Mouse (Mus musculus) lung, postnatal 0 days (tissue): ENCODE data around the gene Tbrg4. TPM values are rescaled to one million over a fixed set of nuclear protein-coding genes. Genes with fewer than 3 reads are reported as not detected.

Source experiments
- ATAC-seq: fragments of 200-750 bp; cut with Nextera tagmentation; 2 replicates; pipeline ENCODE4 v1.8.0; 2017; ENCODE audit warnings: moderate library complexity
- DNase-seq: peaks from one replicate; pipeline ENCODE4 v3.0.0-alpha.2; 2016; ENCODE audit warnings: low spot score
- H3K27ac ChIP-seq: fragments of 300-500 bp; sonication (generic); 2 replicates; pipeline ENCODE4 v1.5.1; 2014; ENCODE audit warnings: antibody characterized with exemption, mild to moderate bottlenecking, low read length, mixed read lengths
- H3K27me3 ChIP-seq: fragments of 300-500 bp; sonication (generic); replicated peaks from 2 replicates; pipeline ENCODE4 v1.6.1; 2014; ENCODE audit warnings: low read length, mixed read lengths; ENCODE audit not compliant: insufficient read depth
- H3K36me3 ChIP-seq: fragments of 300-500 bp; sonication (generic); 2 replicates; pipeline ENCODE4 v1.6.1; 2014; ENCODE audit warnings: low read length, mixed read lengths; ENCODE audit not compliant: insufficient read depth
- H3K4me1 ChIP-seq: fragments of 300-500 bp; sonication (generic); 2 replicates; pipeline ENCODE4 v1.6.1; 2014; ENCODE audit warnings: antibody characterized with exemption, low read depth, low read length, mixed read lengths; ENCODE audit not compliant: insufficient read depth
- H3K4me2 ChIP-seq: fragments of 300-500 bp; sonication (generic); replicated peaks from 2 replicates; pipeline ENCODE4 v1.6.1; 2014; ENCODE audit warnings: low read depth, mild to moderate bottlenecking, low read length, moderate library complexity, mixed read lengths
- H3K4me3 ChIP-seq: fragments of 300-500 bp; sonication (generic); 2 replicates; pipeline ENCODE4 v1.5.1; 2014; ENCODE audit warnings: low read depth, low read length
- H3K9ac ChIP-seq: fragments of 300-500 bp; sonication (generic); replicated peaks from 2 replicates; pipeline ENCODE4 v1.6.1; 2014; ENCODE audit warnings: low read depth, mild to moderate bottlenecking
- H3K9me3 ChIP-seq: fragments of 300-500 bp; sonication (generic); 2 replicates; pipeline ENCODE4 v1.6.1; 2016; ENCODE audit warnings: low read length, mixed read lengths
- CTCF ChIP-seq: IDR thresholded peaks from 2 replicates; pipeline ENCODE4 v1.5.1; 2016; ENCODE audit warnings: antibody characterized with exemption, mild to moderate bottlenecking
- EP300 ChIP-seq: IDR thresholded peaks from 2 replicates; pipeline ENCODE4 v1.6.1; 2016; ENCODE audit warnings: antibody characterized with exemption, mild to moderate bottlenecking, control low read depth
- WGBS: fragments of 180-500 bp; shearing (Covaris S2); extraction: QIAGEN DNeasy Blood & Tissue Kit; methylation state at CpG from one replicate; pipeline ENCODE4 v1.1.7; 2014; 5-methylcytosine and 5-hydroxymethylcytosine counted together
- polyA plus RNA-seq: library from polyadenylated mRNA; unstranded; fragments of >200 nt; fragmentation: Nextera tagmentation; extraction: Ambion mirVana; gene quantifications from 2 replicates; pipeline ENCODE4 v1.2.1, GENCODE M21; 2015

Tbrg4 gene
- polyA plus RNA-seq = 10.8 and 10.9 TPM in 2 replicates

- no peaks in the 10 kb centered on the region for H3K9me3 ChIP-seq
Measured at GRCm38 (mm10) chr11:6625478-6626387, at the start of gene Tbrg4. Tbrg4 (minus strand) TSS chr11:6626067.

DNA sequence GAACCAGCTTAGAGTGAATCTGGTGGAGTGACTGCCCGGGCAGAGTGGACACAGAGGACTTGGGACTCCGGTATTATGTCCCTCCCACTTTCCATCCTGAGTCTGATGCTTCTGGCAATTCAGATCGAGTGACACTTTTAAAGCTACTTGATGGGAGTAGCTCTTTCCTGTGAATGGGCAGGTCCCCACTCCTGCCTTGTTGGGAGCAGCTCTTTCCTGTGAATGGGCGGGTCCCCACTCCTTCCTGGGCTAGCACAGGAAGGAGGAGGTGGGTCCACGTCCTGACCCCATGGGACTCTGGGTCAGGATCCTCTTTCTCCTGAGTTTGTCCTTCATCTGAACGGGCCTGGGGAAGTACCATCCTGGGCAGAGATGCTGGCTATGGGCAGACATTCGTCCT lies 49.5 kb upstream of the Tbrg4 start:
- ATAC-seq = peak; percentile 82
- WGBS = 27% methylated on average over 6 of the region's 7 CpGs
- Histone ChIP-seq H3K9me3 (no peaks in the 10 kb centered on the region), H3K9ac (no peak overlapping the region), H3K4me1 (no peaks in the 10 kb centered on the region), H3K4me2 (no peak overlapping the region), H3K27ac (no peak overlapping the region), H3K27me3 (no peaks in the 10 kb centered on the region), H3K36me3 (no peaks in the 10 kb centered on the region), H3K4me3 (no peak overlapping the region)
- DNase-seq = peak; percentile 60
- TF ChIP-seq CTCF (no peak), EP300 (peak; percentile 82)

More at GRCm38 (mm10) chr11:6625478-6626387, at the start of gene Tbrg4:
- Histone ChIP-seq H3K27ac (peak within 1 kb of the TSS; percentile 94), H3K4me2 (peak within 1 kb of the TSS; percentile 69), H3K9ac (peak within 1 kb of the TSS; percentile 73), H3K27me3 (no peaks in the 10 kb centered on the region), H3K36me3 (peaks cover 4% of the 10 kb centered on the region), H3K4me3 (peak within 1 kb of the TSS; percentile 70), H3K4me1 (peaks cover 9% of the 10 kb centered on the region; the same call in 1 of the 2 replicates)
- ATAC-seq (peak; percentile 98), DNase-seq (peak; percentile 97)
- TF ChIP-seq CTCF (no peak), EP300 (peak; percentile 35; the same call in 1 of the 2 replicates)
- WGBS = under 1% methylated on average over 66 of the region's 66 CpGs

DNA sequence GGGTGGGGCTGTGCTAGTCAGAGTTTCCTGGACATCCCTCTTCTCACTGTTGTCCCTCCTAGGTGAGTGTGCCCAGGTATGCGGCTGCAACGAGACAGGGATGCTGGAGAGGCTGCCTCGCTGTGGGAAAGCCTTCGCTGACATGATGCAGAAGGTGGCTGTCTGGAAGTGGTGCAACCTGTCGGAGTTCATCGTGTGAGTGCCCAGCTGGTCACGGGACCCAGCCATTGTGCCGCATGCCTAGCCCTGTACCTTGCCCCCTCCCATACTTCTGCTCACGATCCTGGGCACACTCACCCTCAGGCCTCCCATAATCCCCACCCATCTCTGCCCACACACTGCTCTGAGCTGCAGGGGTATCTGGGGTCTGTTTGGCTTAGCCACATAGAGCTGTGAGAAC lies 48.8 kb upstream of the Tbrg4 start:
- H3K4me2 ChIP-seq = no peak overlapping the region
- no peaks in the 10 kb centered on the region for H3K4me1 ChIP-seq
- H3K36me3 ChIP-seq = no peaks in the 10 kb centered on the region
- H3K27me3 ChIP-seq = no peaks in the 10 kb centered on the region
- 79% methylated on average over 9 of the region's 9 CpGs for WGBS
- no peak overlapping the region for H3K4me3 ChIP-seq
- ATAC-seq = no peak
- no peak overlapping the region for H3K27ac ChIP-seq
- H3K9me3 ChIP-seq = no peaks in the 10 kb centered on the region
- TF ChIP-seq CTCF (no peak), EP300 (no peak)
- no peak for DNase-seq
- no peak overlapping the region for H3K9ac ChIP-seq

DNA sequence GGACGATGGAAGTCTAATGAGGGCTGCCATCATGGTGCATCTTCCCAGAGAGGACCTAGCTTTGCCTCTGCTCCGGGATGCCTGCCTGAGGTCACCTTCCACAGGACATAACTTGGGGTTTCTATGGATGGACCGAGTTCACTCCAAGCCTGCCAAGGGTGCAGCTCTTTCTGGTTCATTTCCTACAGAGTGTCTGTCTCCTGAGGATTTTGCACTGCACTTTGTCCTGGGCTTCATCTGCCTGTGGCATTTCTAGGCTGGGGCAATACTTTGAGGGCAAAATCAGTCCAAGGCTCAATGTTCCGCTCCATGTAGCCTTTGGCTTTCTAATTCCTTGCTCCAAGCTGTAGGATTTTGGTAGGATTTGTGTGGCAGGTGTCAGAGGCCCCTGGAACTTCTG lies 45.0 kb upstream of the Tbrg4 start:
- 80% methylated on average over 4 of the region's 4 CpGs for WGBS

GRCm38 (mm10) chr11:6670044-6670443 lies 44.2 kb upstream of the Tbrg4 start:
- Histone ChIP-seq H3K4me3 (no peak overlapping the region), H3K4me2 (no peak overlapping the region), H3K27me3 (no peaks in the 10 kb centered on the region), H3K9ac (no peak overlapping the region), H3K27ac (no peak overlapping the region), H3K9me3 (no peaks in the 10 kb centered on the region), H3K36me3 (no peaks in the 10 kb centered on the region), H3K4me1 (no peaks in the 10 kb centered on the region)
- 49% methylated on average over 2 of the region's 2 CpGs for WGBS
- no peak for TF ChIP-seq EP300
- peak; percentile 33 for TF ChIP-seq CTCF
- no peak for DNase-seq
- no peak for ATAC-seq

More for the DNA sequence above, 45.0 kb upstream of the Tbrg4 start:
- no peaks in the 10 kb centered on the region for H3K4me1 ChIP-seq
- ATAC-seq (no peak), DNase-seq (no peak)
- H3K27me3 ChIP-seq = no peaks in the 10 kb centered on the region
- H3K9ac ChIP-seq = no peak overlapping the region
- H3K36me3 ChIP-seq = no peaks in the 10 kb centered on the region
- H3K4me3 ChIP-seq = no peak overlapping the region
- TF ChIP-seq EP300 = no peak
- no peak for TF ChIP-seq CTCF
- H3K4me2 ChIP-seq = no peak overlapping the region
- H3K9me3 ChIP-seq = no peaks in the 10 kb centered on the region
- no peak overlapping the region for H3K27ac ChIP-seq

DNA sequence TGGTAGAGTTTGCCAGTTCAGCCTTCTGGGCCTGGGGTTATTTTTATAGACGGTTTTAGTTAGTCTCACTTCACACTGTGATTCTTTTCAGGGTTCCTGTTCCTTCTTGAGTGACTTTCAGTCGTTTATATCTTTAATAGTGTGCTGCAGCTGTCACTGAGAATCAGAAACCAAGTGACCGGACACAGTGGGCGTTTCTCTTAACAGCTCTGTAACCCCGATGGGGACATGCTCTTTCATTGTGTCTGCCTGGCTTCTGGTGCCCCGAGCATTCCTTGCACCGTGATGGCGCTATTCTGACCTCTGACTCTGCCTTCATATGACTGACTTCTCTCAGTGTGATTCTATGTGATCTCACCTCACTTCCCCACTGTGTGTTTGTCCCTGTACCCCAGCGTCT lies 43.2 kb upstream of the Tbrg4 start:
- H3K27ac ChIP-seq = no peak overlapping the region
- no peaks in the 10 kb centered on the region for H3K9me3 ChIP-seq
- H3K9ac ChIP-seq = no peak overlapping the region
- no peak overlapping the region for H3K4me3 ChIP-seq
- H3K4me2 ChIP-seq = no peak overlapping the region
- ATAC-seq (no peak), DNase-seq (no peak)
- 63% methylated on average over 9 of the region's 9 CpGs for WGBS
- H3K36me3 ChIP-seq = no peaks in the 10 kb centered on the region
- no peaks in the 10 kb centered on the region for H3K27me3 ChIP-seq
- H3K4me1 ChIP-seq = no peaks in the 10 kb centered on the region
- TF ChIP-seq EP300 (no peak), CTCF (no peak)
